Mouse (Mus musculus): ENCODE measurements at regions not wholly inside any gene's neighbourhood (a gene's known extent, or its start where the extent isn't known, plus 50 kb on each side); places are given as distances from the start of the nearest gene placed in this dataset.

DNA sequence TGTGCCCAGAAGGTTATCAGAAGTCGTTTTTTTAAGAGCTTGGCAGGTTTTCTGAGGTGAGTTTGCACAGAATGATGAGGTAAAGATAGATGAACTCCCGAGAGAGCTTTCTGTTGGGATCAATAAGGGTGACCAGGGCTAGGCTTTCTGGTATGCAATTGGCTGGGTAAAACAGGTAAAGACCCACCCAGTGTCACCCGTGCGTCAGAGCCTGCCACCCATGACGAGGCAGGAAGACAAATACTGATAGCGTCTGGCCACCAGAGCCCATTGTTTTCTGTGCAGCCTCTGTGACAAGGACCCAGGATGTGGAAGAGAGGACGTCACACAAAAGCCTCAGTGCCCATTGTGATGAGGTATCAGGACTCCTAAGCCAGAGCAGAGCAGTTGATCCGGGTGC lies 58.0 kb upstream of the Vps8 start:
- no peak for DNase-seq

DNA sequence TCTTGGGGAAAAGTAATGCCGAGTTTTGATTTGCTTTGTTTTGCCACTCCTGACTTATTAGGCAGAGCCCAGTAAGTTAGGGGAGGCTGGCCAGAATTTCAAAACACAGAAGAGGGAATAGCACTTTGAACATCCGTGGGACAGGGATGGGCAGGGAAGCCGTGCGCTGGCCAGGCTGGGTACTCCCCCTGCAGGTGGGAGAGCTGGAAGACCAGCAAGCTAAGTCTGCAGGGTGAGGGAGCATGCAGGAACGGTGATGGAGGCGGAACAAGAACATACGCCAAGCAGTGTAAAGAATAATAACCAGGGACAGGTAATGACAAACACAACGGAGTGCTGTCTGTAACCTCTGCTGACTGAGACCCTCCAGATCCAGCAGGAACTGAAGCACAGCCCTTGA lies 55.5 kb upstream of the Vps8 start:
- peak; percentile 70 for DNase-seq

DNA sequence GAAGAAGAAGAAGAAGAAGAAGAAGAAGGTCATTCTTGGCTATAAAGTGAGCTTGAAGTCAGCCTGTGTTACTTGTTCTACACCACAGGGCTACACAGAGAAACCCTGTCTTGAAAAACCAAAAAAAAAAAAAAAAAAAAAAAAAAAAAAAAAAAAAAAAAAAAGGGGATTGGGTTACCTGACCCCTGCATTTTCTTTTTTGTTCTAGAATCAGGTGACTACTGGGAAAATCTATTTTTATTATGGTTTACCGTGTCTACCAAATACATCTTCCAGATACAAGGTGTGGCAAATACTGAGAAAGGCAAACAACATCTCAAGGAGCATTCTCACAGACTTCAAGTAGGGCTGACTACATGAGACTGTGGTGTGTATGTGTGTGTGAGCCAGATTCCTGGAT lies 54.1 kb upstream of the Vps8 start:
- no peak for DNase-seq

GRCm38 (mm10) chr16:21369569-21370512 lies 53.1 kb upstream of the Vps8 start:
- no peak for DNase-seq
